Mouse (Mus musculus) kidney, adult 9 months (tissue): ENCODE measurements around the gene Dapk1.

Source experiments
- DNase-seq: peaks from one replicate; pipeline ENCODE4 v3.0.0; 2022

Dapk1 gene

GRCm38 (mm10) chr13:60744078-60744460, 142.3 kb downstream of the Dapk1 start:
- DNase-seq = peak; percentile 85

- no peak for DNase-seq
Measured at GRCm38 (mm10) chr13:60744736-60745135, 143.0 kb downstream of the Dapk1 start.

GRCm38 (mm10) chr13:60745358-60745757, 143.6 kb downstream of the Dapk1 start:
- DNase-seq = no peak

- no peak for DNase-seq
Measured at GRCm38 (mm10) chr13:60746271-60746670, 144.5 kb downstream of the Dapk1 start.

- no peak for DNase-seq
Measured at GRCm38 (mm10) chr13:60747201-60747600, 145.5 kb downstream of the Dapk1 start.

GRCm38 (mm10) chr13:60748556-60748955, 146.8 kb downstream of the Dapk1 start:
- peak; percentile 32 for DNase-seq

GRCm38 (mm10) chr13:60750930-60751329, 149.2 kb downstream of the Dapk1 start:
- DNase-seq = no peak

GRCm38 (mm10) chr13:60753216-60753615, 151.5 kb downstream of the Dapk1 start:
- DNase-seq = no peak

- DNase-seq = no peak
Measured at GRCm38 (mm10) chr13:60755251-60755650, 153.5 kb downstream of the Dapk1 start.

GRCm38 (mm10) chr13:60757292-60757691, 155.5 kb downstream of the Dapk1 start:
- no peak for DNase-seq

- DNase-seq = peak; percentile 52
Measured at GRCm38 (mm10) chr13:60759136-60759535, 157.4 kb downstream of the Dapk1 start.

GRCm38 (mm10) chr13:60760392-60760791, 158.6 kb downstream of the Dapk1 start:
- no peak for DNase-seq

- no peak for DNase-seq
Measured at GRCm38 (mm10) chr13:60761161-60761560, 159.4 kb downstream of the Dapk1 start.

- DNase-seq = no peak
Measured at GRCm38 (mm10) chr13:60780534-60780933, 178.8 kb downstream of the Dapk1 start.

- no peak for DNase-seq
Measured at GRCm38 (mm10) chr13:60783301-60783700, 181.6 kb downstream of the Dapk1 start.

GRCm38 (mm10) chr13:60786264-60786663, 184.5 kb downstream of the Dapk1 start, which contains the start of gene BC051665:
TSS of gene BC051665 (minus strand) at chr13:60786364.
- DNase-seq = no peak

- no peak for DNase-seq
Measured at GRCm38 (mm10) chr13:60789466-60789865, 187.7 kb downstream of the Dapk1 start.

- no peak for DNase-seq
Measured at GRCm38 (mm10) chr13:60802749-60803148, 201.0 kb downstream of the Dapk1 start, which contains the start of gene Ctsll3. TSS of gene Ctsll3 (minus strand) at chr13:60802849.

GRCm38 (mm10) chr13:60809690-60810089, 207.9 kb downstream of the Dapk1 start:
- DNase-seq = no peak

- DNase-seq = no peak
Measured at GRCm38 (mm10) chr13:60812768-60813167, 211.0 kb downstream of the Dapk1 start.
